Mouse (Mus musculus) embryonic facial prominence, embryonic 14.5 days (tissue): ENCODE measurements around the gene Rom1. TPM values are rescaled to one million over a fixed set of nuclear protein-coding genes. Genes with fewer than 3 reads are reported as not detected.

Experiments used
- ATAC-seq: fragments of 200-750 bp; cut with Nextera tagmentation; 2 replicates; pipeline ENCODE4 v1.8.0; 2017; ENCODE audit warnings: low read depth, moderate number of reproducible peaks, moderate TSS enrichment
- DNase-seq: peaks from one replicate; pipeline ENCODE4 v3.0.0-alpha.2; 2015; ENCODE audit warnings: low spot score
- H3K27ac ChIP-seq: fragments of 300-500 bp; sonication (generic); replicated peaks from 2 replicates; pipeline ENCODE4 v1.5.1; 2014; ENCODE audit warnings: low read depth, mild to moderate bottlenecking, low read length, moderate library complexity
- H3K27me3 ChIP-seq: fragments of 300-500 bp; sonication (generic); replicated peaks from 2 replicates; pipeline ENCODE4 v1.6.1; 2014; ENCODE audit warnings: low read length; ENCODE audit not compliant: control insufficient read depth, insufficient read depth
- H3K36me3 ChIP-seq: fragments of 300-500 bp; sonication (generic); 2 replicates; pipeline ENCODE4 v1.6.1; 2014; ENCODE audit warnings: low read length, mixed read lengths; ENCODE audit not compliant: control insufficient read depth, insufficient read depth
- H3K4me1 ChIP-seq: fragments of 300-500 bp; sonication (generic); 2 replicates; pipeline ENCODE4 v1.6.1; 2014; ENCODE audit warnings: antibody characterized with exemption, low read length; ENCODE audit not compliant: control insufficient read depth, insufficient read depth
- H3K4me2 ChIP-seq: fragments of 300-500 bp; sonication (generic); 2 replicates; pipeline ENCODE4 v1.6.1; 2014; ENCODE audit warnings: low read depth, mild to moderate bottlenecking, low read length, moderate library complexity, mixed read lengths
- H3K4me3 ChIP-seq: fragments of 300-500 bp; sonication (generic); 2 replicates; pipeline ENCODE4 v1.5.1; 2014; ENCODE audit warnings: low read depth, mild to moderate bottlenecking, low read length
- H3K9ac ChIP-seq: fragments of 300-500 bp; sonication (generic); 2 replicates; pipeline ENCODE4 v1.6.1; 2014; ENCODE audit warnings: low read depth, mild to moderate bottlenecking, low read length, moderate library complexity, mixed read lengths
- H3K9me3 ChIP-seq: fragments of 300-500 bp; sonication (generic); 2 replicates; pipeline ENCODE4 v1.6.1; 2016; ENCODE audit warnings: low read length; ENCODE audit not compliant: control insufficient read depth
- WGBS: fragments of 180-500 bp; shearing (Covaris S2); extraction: QIAGEN DNeasy Blood & Tissue Kit; methylation state at CpG from one replicate; pipeline ENCODE4 v1.1.7; 2014; 5-methylcytosine and 5-hydroxymethylcytosine counted together
- polyA plus RNA-seq: library from polyadenylated mRNA; unstranded; fragments of >200 nt; fragmentation: Nextera tagmentation; extraction: Ambion mirVana; gene quantifications from 2 replicates; pipeline ENCODE4 v1.2.1, GENCODE M21; 2014

Gene Rom1
- polyA plus RNA-seq, 1 experiment from 2014 or later: 2.2 TPM

- DNase-seq: no peak
- peak overlapping the region; percentile 83 for H3K4me3 ChIP-seq
- H3K9me3 ChIP-seq: no peaks in the 10 kb centered on the region
- peak overlapping the region; percentile 98 for H3K27ac ChIP-seq
- peak overlapping the region; percentile 59 for H3K4me2 ChIP-seq
- peaks cover 76% of the 10 kb centered on the region for H3K36me3 ChIP-seq
- peak overlapping the region; percentile 76 for H3K9ac ChIP-seq
- no peak for ATAC-seq
- 29% methylated on average over 5 of the region's 5 CpGs for WGBS
- no peaks in the 10 kb centered on the region for H3K27me3 ChIP-seq
- peaks cover 10% of the 10 kb centered on the region; the same call in 1 of the 2 replicates for H3K4me1 ChIP-seq
Measured at GRCm38 (mm10) chr19:8966198-8966589, 37.0 kb upstream of the Rom1 start.

GRCm38 (mm10) chr19:8965771-8966170 lies 36.6 kb upstream of the Rom1 start:
- DNase-seq: no peak
- no peak for ATAC-seq
- 68% methylated on average over 8 of the region's 8 CpGs for WGBS
- H3K9me3 ChIP-seq: no peaks in the 10 kb centered on the region
- peak overlapping the region; percentile 83 for H3K4me3 ChIP-seq
- peaks cover 76% of the 10 kb centered on the region for H3K36me3 ChIP-seq
- H3K9ac ChIP-seq: peak overlapping the region; percentile 76
- H3K27ac ChIP-seq: peak overlapping the region; percentile 98
- H3K4me2 ChIP-seq: peak overlapping the region; percentile 59
- H3K27me3 ChIP-seq: no peaks in the 10 kb centered on the region
- H3K4me1 ChIP-seq: peaks cover 10% of the 10 kb centered on the region; the same call in 1 of the 2 replicates

GRCm38 (mm10) chr19:8965075-8965474 lies 35.9 kb upstream of the Rom1 start:
- Histone ChIP-seq H3K9me3 (no peaks in the 10 kb centered on the region), H3K27ac (peak overlapping the region; percentile 98; the same call in 1 of the 2 replicates), H3K9ac (peak overlapping the region; percentile 76; the same call in 1 of the 2 replicates), H3K27me3 (no peaks in the 10 kb centered on the region), H3K4me1 (peaks cover 10% of the 10 kb centered on the region; the same call in 1 of the 2 replicates), H3K4me2 (no peak overlapping the region), H3K36me3 (peaks cover 76% of the 10 kb centered on the region), H3K4me3 (no peak overlapping the region)
- ATAC-seq (no peak), DNase-seq (no peak)
- WGBS: 88% methylated on average over 11 of the region's 11 CpGs

- ATAC-seq (no peak), DNase-seq (no peak)
- H3K36me3 ChIP-seq: peaks cover 84% of the 10 kb centered on the region
- H3K9ac ChIP-seq: no peak overlapping the region
- H3K27ac ChIP-seq: no peak overlapping the region
- no peaks in the 10 kb centered on the region for H3K27me3 ChIP-seq
- H3K4me3 ChIP-seq: no peak overlapping the region
- H3K9me3 ChIP-seq: no peaks in the 10 kb centered on the region
- WGBS: 83% methylated on average over 2 of the region's 2 CpGs
- H3K4me1 ChIP-seq: 0 out of 2 replicates have a peak, but pooled peaks cover 5% of the 10 kb centered on the region
- H3K4me2 ChIP-seq: no peak overlapping the region
Measured at GRCm38 (mm10) chr19:8962256-8962655, 33.1 kb upstream of the Rom1 start.

- Histone ChIP-seq H3K9me3 (no peaks in the 10 kb centered on the region), H3K4me1 (no peaks in the 10 kb centered on the region; the same call in 1 of the 2 replicates), H3K27me3 (no peaks in the 10 kb centered on the region), H3K27ac (peak overlapping the region; percentile 69), H3K9ac (peak overlapping the region; percentile 73), H3K36me3 (peaks cover 71% of the 10 kb centered on the region), H3K4me3 (peak overlapping the region; percentile 70), H3K4me2 (peak overlapping the region; percentile 84)
- no peak for DNase-seq
- 4% methylated on average over 9 of the region's 9 CpGs for WGBS
- no peak for ATAC-seq
Measured at GRCm38 (mm10) chr19:8954171-8954570, 25.0 kb upstream of the Rom1 start.

- Histone ChIP-seq H3K27ac (peak within 1 kb of the TSS; percentile 76), H3K36me3 (peaks cover 72% of the 10 kb centered on the region), H3K4me3 (peak within 1 kb of the TSS; percentile 70), H3K4me1 (no peaks in the 10 kb centered on the region; the same call in 1 of the 2 replicates), H3K9ac (peak within 1 kb of the TSS; percentile 73), H3K27me3 (no peaks in the 10 kb centered on the region), H3K9me3 (no peaks in the 10 kb centered on the region), H3K4me2 (peak within 1 kb of the TSS; percentile 84)
- WGBS: 3% methylated on average over 46 of the region's 46 CpGs
- peak; percentile 99 for DNase-seq
- ATAC-seq: peak; percentile 97
Measured at GRCm38 (mm10) chr19:8953135-8954039, 24.2 kb upstream of the Rom1 start, which contains the start of gene Tut1. Gene Tut1, plus strand, starts transcription at chr19:8953847.

GRCm38 (mm10) chr19:8952241-8952640 lies 23.1 kb upstream of the Rom1 start:
- Histone ChIP-seq H3K27ac (no peak overlapping the region), H3K36me3 (peaks cover 75% of the 10 kb centered on the region), H3K4me3 (no peak overlapping the region), H3K27me3 (no peaks in the 10 kb centered on the region), H3K9ac (0 out of 2 replicates have a peak overlapping the region, but pooled peaks have one; percentile 46), H3K4me1 (no peaks in the 10 kb centered on the region; the same call in 1 of the 2 replicates), H3K9me3 (no peaks in the 10 kb centered on the region), H3K4me2 (no peak overlapping the region)
- ATAC-seq: no peak
- no peak for DNase-seq
- 89% methylated on average over 9 of the region's 9 CpGs for WGBS

GRCm38 (mm10) chr19:8950190-8950589 lies 21.0 kb upstream of the Rom1 start:
- no peak overlapping the region for H3K4me3 ChIP-seq
- DNase-seq (no peak), ATAC-seq (no peak)
- no peaks in the 10 kb centered on the region for H3K27me3 ChIP-seq
- no peak overlapping the region for H3K27ac ChIP-seq
- no peak overlapping the region for H3K4me2 ChIP-seq
- no peak overlapping the region for H3K9ac ChIP-seq
- WGBS: 90% methylated on average over 5 of the region's 5 CpGs
- peaks cover 74% of the 10 kb centered on the region for H3K36me3 ChIP-seq
- H3K4me1 ChIP-seq: no peaks in the 10 kb centered on the region; the same call in 1 of the 2 replicates
- no peaks in the 10 kb centered on the region for H3K9me3 ChIP-seq
